Mouse (Mus musculus) small intestine, adult 2 months (tissue): Measurements from ENCODE around the gene 9130213A22Rik.
A peak's percentile ranks its signal among the peaks of the same experiment; 100 is the strongest.

Experiments used
- CTCF ChIP-seq: fragments of 200-500 bp; IDR thresholded peaks from 2 replicates; pipeline ENCODE4 v1.5.1; 2012; ENCODE audit warnings: low read depth, mild to moderate bottlenecking, control low read depth, inconsistent platforms, low read length, moderate library complexity, mixed read lengths; ENCODE audit not compliant: insufficient replicate concordance, insufficient read length; ENCODE audit errors: extremely low read depth
- POLR2A ChIP-seq: fragments of 200-500 bp; IDR thresholded peaks from 2 replicates; pipeline ENCODE4 v1.6.1; 2012; ENCODE audit warnings: low read depth, mild to moderate bottlenecking, control low read depth, inconsistent platforms, low read length, moderate library complexity

DNA sequence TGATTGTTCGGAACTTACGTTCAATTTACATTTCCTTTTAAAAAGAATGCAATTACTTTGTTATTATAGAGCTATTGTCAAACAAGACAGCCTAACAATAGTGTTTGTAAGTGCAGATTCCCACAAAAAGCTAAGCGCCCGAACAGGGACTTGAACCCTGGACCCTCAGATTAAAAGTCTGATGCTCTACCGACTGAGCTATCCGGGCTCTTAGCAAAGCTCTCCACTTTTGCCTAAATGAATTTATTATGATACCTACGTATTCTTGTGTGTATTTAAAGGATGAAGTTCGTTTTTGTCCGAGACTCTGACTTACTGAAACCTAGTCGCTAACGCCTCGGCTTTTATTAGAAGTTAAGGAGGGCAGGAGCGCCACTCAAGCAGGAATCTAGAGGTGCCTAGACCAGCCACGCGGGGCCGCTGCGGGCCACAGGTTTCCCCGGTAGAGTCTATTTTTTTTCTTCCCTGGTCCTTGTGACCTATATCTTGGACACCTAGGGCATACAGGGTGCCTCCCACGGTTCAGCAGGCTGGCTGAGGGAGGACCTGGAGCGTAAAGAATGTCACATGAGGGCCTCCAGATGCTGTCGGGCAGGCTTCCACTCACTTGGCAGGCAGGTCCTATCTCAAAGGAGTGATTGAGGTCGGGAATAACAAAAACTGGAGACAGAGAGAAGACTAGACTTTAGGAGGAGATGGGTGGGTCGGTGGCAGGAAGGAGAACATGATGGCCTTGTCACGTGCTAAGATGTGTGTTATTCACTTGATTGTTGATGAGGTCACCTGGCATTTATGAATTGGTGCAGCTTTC, 2.9 kb upstream of the 9130213A22Rik start:
- TF ChIP-seq CTCF (peak; percentile 71; the same call in 1 of the 2 replicates), POLR2A (0 out of 2 replicates have a peak, but pooled peaks have one; percentile 13)
